Mouse (Mus musculus): ENCODE measurements at regions not wholly inside any gene's neighbourhood (a gene's known extent, or its start where the extent isn't known, plus 50 kb on each side); places are given as distances from the start of the nearest gene placed in this dataset.

DNA sequence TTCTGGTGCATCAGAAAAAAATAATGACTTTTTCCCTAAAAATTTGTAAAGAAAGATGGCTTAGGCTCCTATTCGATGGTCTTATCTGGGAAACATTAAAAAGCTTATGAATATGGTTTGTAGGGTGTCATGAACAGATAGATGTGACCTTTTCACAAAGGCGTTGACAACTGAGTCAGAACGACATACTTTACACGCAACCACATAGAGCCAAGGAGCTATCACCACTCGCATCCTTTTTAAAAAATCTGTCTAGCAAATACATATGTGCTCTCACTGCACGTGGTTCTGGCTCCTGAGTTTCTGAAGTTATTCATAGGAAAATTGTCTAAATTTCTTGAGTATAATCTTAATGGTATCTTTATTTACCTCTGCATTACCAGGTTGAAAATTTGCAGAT is 404.9 kb upstream of the Nrsn1 start:
- no peak overlapping the region for H3K4me2 ChIP-seq (replicated peaks; ENCODE audit: low read depth)
- no peaks in the 10 kb centered on the region for H3K4me1 ChIP-seq (replicated peaks; ENCODE audit: control insufficient read depth, insufficient read depth, low read length)
- H3K36me3 ChIP-seq (ENCODE audit: control insufficient read depth, insufficient read depth) = no peaks in the 10 kb centered on the region
- H3K9ac ChIP-seq (ENCODE audit: low read depth, low read length) = no peak overlapping the region
- TF ChIP-seq CTCF (IDR thresholded peaks at IDR 0.05; ENCODE audit: low read depth) = no peak
- H3K27ac ChIP-seq (ENCODE audit: low read depth, low read length) = no peak overlapping the region
- no peaks in the 10 kb centered on the region for H3K27me3 ChIP-seq (replicated peaks; ENCODE audit: control insufficient read depth, insufficient read depth, low read length)
- 86% methylated on average over 6 of the region's 6 CpGs for WGBS
- no peak for ATAC-seq
- H3K4me3 ChIP-seq (ENCODE audit: low read depth, low read length) = no peak overlapping the region
- H3K9me3 ChIP-seq (ENCODE audit: control insufficient read depth) = no peaks in the 10 kb centered on the region

DNA sequence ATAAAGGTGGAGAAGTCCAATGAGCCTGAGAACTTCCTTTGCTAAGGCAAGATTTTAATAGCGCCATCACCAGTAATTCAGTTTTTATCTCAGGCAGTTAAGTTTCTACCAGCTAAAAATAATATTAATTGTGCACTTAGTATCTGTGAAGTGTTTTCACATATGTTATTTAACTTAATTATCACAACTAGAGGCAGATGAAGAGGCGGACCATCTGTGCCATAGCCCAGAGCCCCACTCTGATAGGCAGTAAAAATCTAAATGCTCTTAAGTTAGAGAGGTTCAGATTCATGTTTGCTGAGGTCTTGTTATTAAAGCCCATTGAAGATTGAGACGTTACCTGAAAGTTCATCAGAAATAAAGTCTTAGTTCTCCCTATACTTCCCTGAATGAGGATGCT is 395.7 kb upstream of the Nrsn1 start:
- H3K27me3 ChIP-seq (replicated peaks; ENCODE audit: control insufficient read depth, insufficient read depth, low read length) = no peaks in the 10 kb centered on the region
- no peaks in the 10 kb centered on the region for H3K9me3 ChIP-seq (ENCODE audit: control insufficient read depth)
- H3K9ac ChIP-seq (ENCODE audit: low read depth, low read length) = no peak overlapping the region
- H3K27ac ChIP-seq (ENCODE audit: low read depth, low read length) = no peak overlapping the region
- H3K4me3 ChIP-seq (ENCODE audit: low read depth, low read length) = no peak overlapping the region
- no peak for ATAC-seq
- no peaks in the 10 kb centered on the region for H3K36me3 ChIP-seq (ENCODE audit: control insufficient read depth, insufficient read depth)
- no peak for TF ChIP-seq CTCF (IDR thresholded peaks at IDR 0.05; ENCODE audit: low read depth)
- H3K4me2 ChIP-seq (replicated peaks; ENCODE audit: low read depth) = no peak overlapping the region
- H3K4me1 ChIP-seq (replicated peaks; ENCODE audit: control insufficient read depth, insufficient read depth, low read length) = no peaks in the 10 kb centered on the region
- 78% methylated on average over 3 of the region's 3 CpGs for WGBS

DNA sequence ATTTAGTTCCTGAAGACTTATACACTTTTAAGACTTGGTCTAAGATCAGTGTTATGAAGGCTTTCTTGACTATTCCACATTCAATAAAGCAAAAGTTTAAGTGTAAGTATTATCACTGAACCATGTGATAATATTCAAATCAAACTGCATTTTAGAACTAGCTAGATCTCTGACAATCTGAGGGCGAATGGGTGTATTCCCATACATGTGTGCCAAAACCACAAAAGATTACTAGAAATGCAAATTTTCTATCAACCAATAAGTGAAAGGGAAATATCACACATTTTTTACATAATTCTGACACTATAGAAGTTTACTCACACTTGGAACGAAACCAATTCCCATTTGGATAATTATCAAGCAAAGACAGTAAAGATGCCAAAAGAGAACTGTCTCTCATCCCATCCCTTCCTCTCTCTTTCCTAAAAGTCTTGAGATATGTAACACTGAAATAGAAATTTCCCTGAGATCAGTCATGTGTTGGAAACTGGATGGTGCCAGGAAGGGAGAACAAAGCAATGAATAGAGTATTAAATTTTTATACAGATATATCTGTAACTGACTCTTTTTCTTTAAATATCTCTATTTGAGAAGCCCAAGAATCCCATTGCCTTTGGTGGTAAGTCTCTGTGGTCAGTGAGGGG is 394.8 kb upstream of the Nrsn1 start:
- H3K27ac ChIP-seq (ENCODE audit: low read depth, low read length) = no peak overlapping the region
- ATAC-seq = no peak
- H3K27me3 ChIP-seq (replicated peaks; ENCODE audit: control insufficient read depth, insufficient read depth, low read length) = no peaks in the 10 kb centered on the region

DNA sequence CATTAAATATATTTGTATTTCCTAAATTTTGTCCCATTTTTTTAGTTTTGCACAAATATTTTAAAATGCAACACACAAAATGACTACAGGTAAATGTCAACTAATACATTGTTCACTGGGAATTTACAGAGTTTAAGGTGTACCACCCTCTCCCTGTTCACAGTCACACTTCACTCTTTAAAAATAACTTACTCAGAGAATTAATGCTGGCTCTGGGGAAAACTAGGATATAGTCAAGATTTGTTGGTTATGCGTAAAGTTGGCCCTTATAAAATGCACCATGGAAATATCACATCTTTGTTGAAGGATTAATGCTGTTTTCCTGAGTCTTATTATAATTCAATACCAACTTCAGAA is 378.1 kb upstream of the Nrsn1 start:
- H3K4me2 ChIP-seq (replicated peaks; ENCODE audit: low read depth) = no peak overlapping the region
- no peak for ATAC-seq
- WGBS = 95% methylated on average over 1 of the region's 1 CpGs

More for the DNA sequence above, 394.8 kb upstream of the Nrsn1 start:
- Histone ChIP-seq H3K9ac (ENCODE audit: low read depth, low read length) (no peak overlapping the region), H3K4me2 (replicated peaks; ENCODE audit: low read depth) (no peak overlapping the region), H3K9me3 (ENCODE audit: control insufficient read depth) (no peaks in the 10 kb centered on the region), H3K4me3 (ENCODE audit: low read depth, low read length) (no peak overlapping the region), H3K36me3 (ENCODE audit: control insufficient read depth, insufficient read depth) (no peaks in the 10 kb centered on the region), H3K4me1 (replicated peaks; ENCODE audit: control insufficient read depth, insufficient read depth, low read length) (no peaks in the 10 kb centered on the region)
- no peak for TF ChIP-seq CTCF (IDR thresholded peaks at IDR 0.05; ENCODE audit: low read depth)
- 73% methylated on average over 2 of the region's 2 CpGs for WGBS

DNA sequence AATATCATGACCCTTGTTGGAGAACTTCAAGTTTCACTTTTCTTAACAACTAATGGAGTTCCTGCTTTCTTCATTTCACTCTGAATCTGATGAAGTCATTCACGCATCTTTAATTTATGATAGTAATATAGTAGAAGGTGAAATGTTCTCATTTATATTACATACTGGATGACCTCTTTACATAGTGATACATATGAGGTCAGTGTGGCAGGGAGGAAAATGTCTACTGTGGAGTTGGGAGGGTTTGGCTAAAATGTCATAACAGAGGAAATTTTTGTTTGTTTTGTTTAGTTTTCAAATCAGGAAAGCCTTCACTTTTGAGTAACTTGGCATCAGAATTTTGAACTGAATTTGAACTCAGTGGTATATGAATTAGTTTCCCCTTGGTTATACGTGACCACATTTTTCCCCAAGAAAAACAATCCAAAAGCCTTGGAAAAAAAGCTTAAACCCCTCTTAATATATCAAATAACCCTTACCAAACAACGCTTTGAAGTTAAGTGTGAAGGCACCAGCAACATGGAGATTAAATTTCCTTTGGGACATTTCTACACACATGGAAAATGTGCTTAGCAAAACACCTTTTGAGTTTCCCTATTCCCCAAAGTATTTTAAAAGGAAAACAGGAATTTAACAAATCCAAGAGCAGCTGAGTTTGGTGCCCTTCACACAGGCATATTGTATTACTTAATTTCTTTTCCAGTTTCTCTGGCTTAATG is 377.6 kb upstream of the Nrsn1 start:
- no peak overlapping the region for H3K27ac ChIP-seq (ENCODE audit: low read depth, low read length)
- no peak overlapping the region for H3K4me2 ChIP-seq (replicated peaks; ENCODE audit: low read depth)
- no peaks in the 10 kb centered on the region for H3K9me3 ChIP-seq (ENCODE audit: control insufficient read depth)
- no peaks in the 10 kb centered on the region for H3K4me1 ChIP-seq (replicated peaks; ENCODE audit: control insufficient read depth, insufficient read depth, low read length)
- no peak for TF ChIP-seq CTCF (IDR thresholded peaks at IDR 0.05; ENCODE audit: low read depth)
- WGBS = 80% methylated on average over 3 of the region's 3 CpGs
- no peak for ATAC-seq
- no peaks in the 10 kb centered on the region for H3K36me3 ChIP-seq (ENCODE audit: control insufficient read depth, insufficient read depth)
- H3K9ac ChIP-seq (ENCODE audit: low read depth, low read length) = no peak overlapping the region
- no peak overlapping the region for H3K4me3 ChIP-seq (ENCODE audit: low read depth, low read length)
- no peaks in the 10 kb centered on the region for H3K27me3 ChIP-seq (replicated peaks; ENCODE audit: control insufficient read depth, insufficient read depth, low read length)

More for the DNA sequence above, 378.1 kb upstream of the Nrsn1 start:
- no peaks in the 10 kb centered on the region for H3K27me3 ChIP-seq (replicated peaks; ENCODE audit: control insufficient read depth, insufficient read depth, low read length)
- no peak overlapping the region for H3K27ac ChIP-seq (ENCODE audit: low read depth, low read length)
- H3K36me3 ChIP-seq (ENCODE audit: control insufficient read depth, insufficient read depth) = no peaks in the 10 kb centered on the region
- no peaks in the 10 kb centered on the region for H3K4me1 ChIP-seq (replicated peaks; ENCODE audit: control insufficient read depth, insufficient read depth, low read length)
- H3K9ac ChIP-seq (ENCODE audit: low read depth, low read length) = no peak overlapping the region
- no peaks in the 10 kb centered on the region for H3K9me3 ChIP-seq (ENCODE audit: control insufficient read depth)
- H3K4me3 ChIP-seq (ENCODE audit: low read depth, low read length) = no peak overlapping the region
- no peak for TF ChIP-seq CTCF (IDR thresholded peaks at IDR 0.05; ENCODE audit: low read depth)

DNA sequence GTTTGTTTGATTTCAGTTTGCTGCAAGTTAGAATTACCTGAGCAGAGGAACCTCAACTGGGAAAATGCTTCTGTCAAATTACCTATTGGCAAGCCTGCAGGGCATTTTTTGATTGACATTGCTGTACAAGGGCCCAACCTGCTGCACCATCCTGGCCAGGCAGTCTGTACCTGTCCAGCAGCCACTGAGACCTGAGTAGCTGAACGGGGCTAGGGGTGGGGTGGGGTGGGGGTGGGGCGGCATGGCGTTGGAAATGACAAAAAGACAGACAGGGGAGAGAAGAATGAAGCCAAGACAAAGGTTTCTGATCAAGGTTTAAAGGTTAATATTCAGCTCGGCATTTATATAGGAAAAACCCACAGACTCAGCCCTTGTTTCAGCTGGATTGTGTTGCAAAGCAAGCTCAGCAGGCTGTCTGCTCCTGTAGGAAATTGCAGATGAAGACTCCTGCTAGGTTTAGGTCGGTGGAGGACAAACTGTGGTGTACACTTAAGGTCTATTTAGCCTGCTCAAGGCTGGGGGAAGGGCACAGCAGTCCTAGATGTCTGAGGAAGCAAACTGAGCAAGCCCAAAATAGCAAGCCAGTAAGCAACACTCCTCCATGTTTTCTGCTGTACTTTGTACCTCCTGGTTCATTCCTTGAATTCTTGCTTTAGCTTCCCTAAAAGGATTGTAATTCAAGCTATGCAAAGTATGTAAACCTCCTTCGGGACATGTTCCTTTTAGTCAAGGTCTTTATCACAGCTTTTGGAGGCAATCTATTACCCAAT is 369.4 kb upstream of the Nrsn1 start:
- Histone ChIP-seq H3K27me3 (replicated peaks; ENCODE audit: control insufficient read depth, insufficient read depth, low read length) (no peaks in the 10 kb centered on the region), H3K36me3 (ENCODE audit: control insufficient read depth, insufficient read depth) (no peaks in the 10 kb centered on the region), H3K27ac (ENCODE audit: low read depth, low read length) (no peak overlapping the region), H3K4me3 (ENCODE audit: low read depth, low read length) (no peak overlapping the region), H3K9me3 (ENCODE audit: control insufficient read depth) (no peaks in the 10 kb centered on the region), H3K4me2 (replicated peaks; ENCODE audit: low read depth) (no peak overlapping the region), H3K9ac (ENCODE audit: low read depth, low read length) (no peak overlapping the region), H3K4me1 (replicated peaks; ENCODE audit: control insufficient read depth, insufficient read depth, low read length) (no peaks in the 10 kb centered on the region)
- TF ChIP-seq CTCF (IDR thresholded peaks at IDR 0.05; ENCODE audit: low read depth) = no peak
- 16% methylated on average over 6 of the region's 6 CpGs for WGBS
- ATAC-seq = no peak
